Mouse (Mus musculus) monocyte, adult 2 months (primary cell): ENCODE measurements around the gene Fchsd2.

Experiments used
- DNase-seq, 2 experiments: peaks; one replicate each; pipeline ENCODE4 v3.0.0; 2022; ENCODE audit warnings: low spot score in 2 of 2, low read depth in 1 of 2

Gene Fchsd2

GRCm38 (mm10) chr7:101071020-101071419, 21.6 kb upstream of the Fchsd2 start:
- no peak for DNase-seq

GRCm38 (mm10) chr7:101072123-101072740, 20.4 kb upstream of the Fchsd2 start:
- DNase-seq, result no peak

- DNase-seq, result no peak
Measured at GRCm38 (mm10) chr7:101074170-101074767, 18.4 kb upstream of the Fchsd2 start.

GRCm38 (mm10) chr7:101083562-101084166, 9.0 kb upstream of the Fchsd2 start:
- DNase-seq, result no peak

- no peak for DNase-seq
Measured at GRCm38 (mm10) chr7:101084816-101085456, 7.7 kb upstream of the Fchsd2 start.

GRCm38 (mm10) chr7:101085779-101086178, 6.9 kb upstream of the Fchsd2 start:
- DNase-seq, result no peak

DNA sequence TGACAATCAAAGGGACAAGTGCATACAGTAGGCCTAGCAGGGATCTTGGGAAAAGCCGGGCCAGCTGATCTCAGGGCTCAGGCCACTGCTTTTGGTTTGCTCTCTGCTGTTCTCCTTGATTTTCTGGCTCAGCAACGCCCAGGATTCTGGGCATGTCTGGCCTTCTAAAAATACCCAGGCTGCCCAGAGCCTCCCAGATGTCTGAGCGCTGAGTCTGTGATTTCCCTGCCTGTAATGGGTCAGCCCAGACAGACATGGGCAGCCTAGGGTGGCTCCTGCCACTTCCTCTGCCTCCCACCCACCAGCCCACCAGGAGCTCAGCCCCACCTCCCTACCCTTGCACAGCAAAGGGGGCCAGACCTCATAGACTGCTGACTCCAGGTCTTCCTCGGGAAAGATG, 4.0 kb upstream of the Fchsd2 start:
- DNase-seq, result no peak

GRCm38 (mm10) chr7:101089242-101089641, 3.4 kb upstream of the Fchsd2 start:
- no peak for DNase-seq

- no peak for DNase-seq
Measured at GRCm38 (mm10) chr7:101093231-101093630, 568 bp downstream of the Fchsd2 start.

GRCm38 (mm10) chr7:101094746-101095145, 2.1 kb downstream of the Fchsd2 start:
- DNase-seq, result no peak

DNA sequence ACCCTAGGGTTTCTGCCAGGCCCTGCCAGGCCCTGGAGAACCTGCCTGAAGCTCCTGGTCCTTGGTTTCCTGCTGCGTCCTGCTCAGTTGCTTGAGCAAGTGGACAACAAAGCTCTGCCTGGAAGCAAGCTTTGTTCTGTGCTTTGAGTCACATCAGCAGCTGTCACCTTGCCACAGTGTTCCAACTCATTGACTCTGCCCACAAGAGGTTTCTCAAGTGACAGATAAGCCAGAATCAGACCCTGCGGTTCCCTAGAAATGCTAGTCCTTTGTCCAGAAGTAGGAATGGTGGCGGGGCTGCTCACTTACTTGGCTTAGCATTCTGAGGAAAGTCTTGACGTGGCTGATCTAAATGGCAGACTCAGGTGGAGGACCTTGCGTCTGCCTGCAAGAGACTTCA, 2.9 kb downstream of the Fchsd2 start:
- DNase-seq, result no peak

DNA sequence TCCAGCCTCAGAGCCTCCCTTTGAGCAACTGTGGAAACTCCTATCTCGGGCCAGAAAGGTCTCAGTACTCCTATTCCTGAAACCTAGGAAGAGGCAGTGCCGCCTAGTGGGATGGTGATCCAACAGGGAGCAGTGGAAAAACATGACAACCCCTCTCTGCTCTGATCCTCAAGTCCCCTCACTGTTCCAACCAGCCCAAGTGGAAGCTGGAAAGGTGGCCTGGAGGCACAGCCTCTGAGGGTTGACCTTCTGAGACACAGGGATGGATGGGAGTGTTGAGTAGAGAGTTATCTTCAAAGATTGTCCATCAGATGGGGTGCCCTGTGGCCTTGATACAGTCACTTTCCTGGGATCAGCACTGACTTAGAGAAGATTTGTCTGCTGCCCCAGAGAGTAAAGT, 3.9 kb downstream of the Fchsd2 start:
- no peak for DNase-seq

DNA sequence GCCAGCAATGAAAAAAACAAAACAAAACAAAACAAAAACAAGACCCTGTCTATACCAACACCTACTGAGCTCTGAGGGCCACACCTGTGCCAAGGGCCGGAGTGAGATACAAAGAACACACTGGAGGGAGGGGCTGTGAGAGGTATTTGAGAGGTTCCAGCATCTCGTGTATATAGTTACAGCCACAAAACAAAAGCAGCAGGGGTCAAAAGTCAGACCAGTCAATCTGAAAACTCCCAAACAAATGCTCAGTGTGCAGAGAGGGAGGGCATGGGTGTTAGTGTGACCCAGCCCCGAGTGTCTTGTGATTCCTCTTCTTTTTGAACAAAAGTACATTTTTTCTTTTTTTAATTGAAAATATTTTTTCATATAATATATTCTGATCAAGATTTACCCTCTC, 4.4 kb downstream of the Fchsd2 start:
- DNase-seq, result no peak

DNA sequence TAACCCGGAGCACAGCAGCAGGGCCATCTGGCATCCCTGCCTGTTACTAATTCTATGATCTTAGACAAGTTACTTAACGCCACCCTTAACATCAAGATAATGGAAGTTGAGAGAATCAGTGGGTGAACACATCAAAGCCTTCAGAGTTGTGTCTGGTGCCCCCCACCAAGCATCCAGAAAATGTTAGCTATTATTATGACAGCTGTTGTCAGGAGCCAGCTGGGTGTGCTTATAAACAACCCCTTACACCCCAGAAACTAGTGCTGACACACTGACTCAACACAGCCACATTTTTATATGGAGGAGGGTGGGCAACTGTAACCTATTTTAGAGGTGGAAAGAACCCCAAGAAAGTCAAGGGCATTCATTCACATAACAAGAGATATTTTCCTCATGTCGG, 7.3 kb downstream of the Fchsd2 start:
- no peak for DNase-seq

GRCm38 (mm10) chr7:101101156-101101691, 8.6 kb downstream of the Fchsd2 start:
- no peak for DNase-seq

GRCm38 (mm10) chr7:101106666-101107065, 14.0 kb downstream of the Fchsd2 start:
- DNase-seq, result no peak

GRCm38 (mm10) chr7:101107073-101107810, 14.6 kb downstream of the Fchsd2 start:
- DNase-seq, result no peak

- peak; percentile 91 to 95 for DNase-seq
Measured at GRCm38 (mm10) chr7:101107968-101108652, 15.4 kb downstream of the Fchsd2 start.

DNA sequence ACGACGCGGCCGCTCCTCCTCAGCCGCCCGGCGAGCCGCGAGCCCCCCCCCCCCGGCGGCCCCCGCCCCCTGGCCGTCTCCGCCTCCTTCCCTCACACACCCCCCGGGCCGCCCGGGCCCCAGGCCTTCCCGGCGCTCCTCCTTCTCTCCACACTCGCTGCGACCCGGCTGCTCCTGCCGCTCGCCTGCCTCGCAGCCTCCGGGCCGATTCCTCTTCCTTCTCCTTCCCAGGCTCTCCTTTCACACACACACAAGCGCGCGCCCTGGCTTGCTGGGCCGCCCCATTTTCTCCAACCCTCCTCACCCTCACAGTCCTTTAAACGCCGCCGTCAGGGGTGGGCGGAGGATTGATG, 16.0 kb downstream of the Fchsd2 start:
- no peak for DNase-seq

DNA sequence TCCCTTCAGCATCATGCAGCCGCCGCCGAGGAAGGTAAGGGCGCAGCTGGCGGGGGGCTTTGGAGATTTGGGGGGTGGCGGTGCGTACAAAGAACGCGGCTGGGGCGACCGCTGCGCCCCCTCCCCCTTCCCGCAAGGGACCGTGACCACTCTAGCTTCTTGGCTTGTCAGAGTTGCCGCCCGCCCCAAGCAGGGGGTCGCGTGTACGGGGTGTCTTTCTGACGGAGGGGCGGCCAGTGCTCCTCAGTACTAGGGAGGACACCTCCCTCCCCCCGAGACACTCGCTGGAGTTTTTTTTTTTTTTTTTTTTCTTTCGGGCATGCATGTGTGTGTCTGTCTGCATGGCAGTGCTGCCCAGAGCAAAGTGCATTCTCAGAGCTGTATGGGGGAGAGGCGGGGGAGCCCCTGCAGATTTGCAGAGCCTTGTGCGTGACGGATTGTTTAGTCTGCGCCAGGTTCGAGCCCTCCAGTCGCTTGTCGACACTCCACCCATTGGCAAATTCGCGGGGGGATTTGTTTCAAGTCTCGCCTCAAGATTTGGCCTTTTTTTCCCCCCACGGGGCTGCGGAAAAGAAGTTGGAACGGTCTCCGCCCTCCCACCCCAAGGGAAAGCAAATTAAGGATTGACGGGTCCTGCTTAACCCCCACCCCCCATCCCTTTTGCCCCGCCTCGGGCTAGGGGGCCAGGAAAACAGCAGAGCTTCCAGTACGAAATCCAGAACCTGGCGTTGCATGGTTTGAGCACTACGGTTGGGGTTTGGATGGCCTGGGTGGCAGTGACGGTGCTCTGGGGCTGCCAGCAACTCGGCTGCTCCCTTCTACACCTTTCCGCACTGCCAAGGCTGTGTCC, 16.6 kb downstream of the Fchsd2 start:
- no peak for DNase-seq
